Mouse (Mus musculus) MEL (cell line): ENCODE measurements at regions not wholly inside any gene's neighbourhood (a gene's known extent, or its start where the extent isn't known, plus 50 kb on each side); places are given as distances from the start of the nearest gene placed in this dataset.

Experiments used
- DNase-seq: peaks from one replicate; pipeline ENCODE4 v3.0.0; 2011; ENCODE audit warnings: low read depth, low spot score
- H3K27ac ChIP-seq: 2 replicates; pipeline ENCODE4 v1.5.1; 2012; ENCODE audit warnings: low read depth, mild to moderate bottlenecking, control low read depth, low read length, moderate library complexity; ENCODE audit not compliant: control insufficient read depth
- H3K27me3 ChIP-seq, 2 experiments: fragments of 150-350 bp in 1 of 2; sonication (generic) in 1 of 2; 2 replicates each; pipeline ENCODE4 v1.6.1; 2012; ENCODE audit warnings: low read length in 2 of 2, mild to moderate bottlenecking in 2 of 2, improper control_type of control experiment in 1 of 2, moderate library complexity in 1 of 2; ENCODE audit not compliant: insufficient read depth in 2 of 2, control insufficient read depth in 1 of 2
- H3K36me3 ChIP-seq, 2 experiments: 2 replicates each; pipeline ENCODE4 v1.6.1; 2012 to 2014; ENCODE audit warnings: low read length in 2 of 2, improper control_type of control experiment in 1 of 2, inconsistent platforms in 1 of 2, mild to moderate bottlenecking in 1 of 2; ENCODE audit not compliant: insufficient read depth in 2 of 2, control insufficient read depth in 1 of 2
- H3K4me1 ChIP-seq, 2 experiments: fragments of 150-350 bp in 1 of 2; sonication (generic) in 1 of 2; 2 replicates each; pipeline ENCODE4 v1.6.1; 2012; ENCODE audit warnings: low read length in 2 of 2, improper control_type of control experiment in 1 of 2, mild to moderate bottlenecking in 1 of 2; ENCODE audit not compliant: insufficient read depth in 2 of 2, control insufficient read depth in 1 of 2
- H3K4me3 ChIP-seq, 2 experiments: fragments of 150-350 bp in 1 of 2; sonication (generic) in 1 of 2; 2 replicates each; pipeline ENCODE4 v1.5.1; 2012; ENCODE audit warnings: low read depth in 2 of 2, low read length in 2 of 2, mild to moderate bottlenecking in 2 of 2, moderate library complexity in 2 of 2, control low read depth in 1 of 2, improper control_type of control experiment in 1 of 2; ENCODE audit not compliant: control insufficient read depth in 1 of 2, insufficient read depth in 1 of 2
- H3K79me2 ChIP-seq: 2 replicates; pipeline ENCODE4 v1.6.1; 2012; ENCODE audit warnings: mild to moderate bottlenecking, low read length, moderate library complexity; ENCODE audit not compliant: control insufficient read depth, poor library complexity, insufficient read depth
- H3K9ac ChIP-seq: 2 replicates; pipeline ENCODE4 v1.6.1; 2012; ENCODE audit warnings: low read depth, mild to moderate bottlenecking, control low read depth, low read length, moderate library complexity; ENCODE audit not compliant: control insufficient read depth, poor library complexity, severe bottlenecking
- H3K9me3 ChIP-seq: fragments of 150-350 bp; sonication (generic); replicated peaks from 2 replicates; pipeline ENCODE4 v1.6.1; 2012; ENCODE audit warnings: mild to moderate bottlenecking, low read length, improper control_type of control experiment, moderate library complexity; ENCODE audit not compliant: insufficient read depth
- BHLHE40 ChIP-seq: IDR thresholded peaks from 2 replicates; pipeline ENCODE4 v1.6.1; 2012; ENCODE audit warnings: low read depth, mild to moderate bottlenecking, inconsistent platforms, low read length, improper control_type of control experiment, borderline replicate concordance
- ETS1 ChIP-seq: IDR thresholded peaks from 2 replicates; pipeline ENCODE4 v1.6.1; 2012; ENCODE audit warnings: low read depth, mild to moderate bottlenecking, inconsistent platforms, low read length, improper control_type of control experiment, moderate library complexity
- HCFC1 ChIP-seq: IDR thresholded peaks from 2 replicates; pipeline ENCODE4 v1.6.1; 2012; ENCODE audit warnings: low read depth, mild to moderate bottlenecking, inconsistent platforms, low read length, improper control_type of control experiment, moderate library complexity
- JUND ChIP-seq: IDR thresholded peaks from 2 replicates; pipeline ENCODE4 v1.6.1; 2011; ENCODE audit warnings: low read depth, mild to moderate bottlenecking, improper control_type of control experiment, low read length
- KAT2A ChIP-seq: conservative IDR thresholded peaks from 2 replicates; pipeline ENCODE4 v1.6.1; 2012; ENCODE audit warnings: low read depth, low read length, improper control_type of control experiment, inconsistent platforms
- MAZ ChIP-seq: IDR thresholded peaks from 2 replicates; pipeline ENCODE4 v1.6.1; 2012; ENCODE audit warnings: low read depth, mild to moderate bottlenecking, inconsistent platforms, low read length, improper control_type of control experiment
- MEF2A ChIP-seq: IDR thresholded peaks from 2 replicates; pipeline ENCODE4 v1.6.1; 2014; ENCODE audit warnings: low read depth, mild to moderate bottlenecking, inconsistent platforms, low read length, improper control_type of control experiment; ENCODE audit not compliant: poor library complexity, insufficient replicate concordance, severe bottlenecking; ENCODE audit errors: extremely low read depth
- MYB ChIP-seq: IDR thresholded peaks from 2 replicates; pipeline ENCODE4 v1.6.1; 2011; ENCODE audit warnings: mild to moderate bottlenecking, low read depth, low read length, improper control_type of control experiment
- MYC ChIP-seq: IDR thresholded peaks from 2 replicates; pipeline ENCODE4 v1.6.1; 2011; ENCODE audit warnings: low read depth, mild to moderate bottlenecking, low read length, improper control_type of control experiment, moderate library complexity
- NELFE ChIP-seq: IDR thresholded peaks from 2 replicates; pipeline ENCODE4 v1.6.1; 2011; ENCODE audit warnings: low read depth, low read length, improper control_type of control experiment
- NRF1 ChIP-seq: IDR thresholded peaks from 2 replicates; pipeline ENCODE4 v1.6.1; 2014; ENCODE audit warnings: low read depth, mild to moderate bottlenecking, inconsistent platforms, low read length, improper control_type of control experiment, moderate library complexity; ENCODE audit not compliant: poor library complexity, insufficient read depth, severe bottlenecking
- POLR2A ChIP-seq, 2 experiments: IDR thresholded peaks; 2 replicates each; pipeline ENCODE4 v1.6.1; 2011 to 2012; ENCODE audit warnings: low read length in 2 of 2, mild to moderate bottlenecking in 2 of 2, control low read depth in 1 of 2, improper control_type of control experiment in 1 of 2, low read depth in 1 of 2, moderate library complexity in 1 of 2; ENCODE audit not compliant: control insufficient read depth in 1 of 2, insufficient read depth in 1 of 2, poor library complexity in 1 of 2
- POLR2AphosphoS5 ChIP-seq: IDR thresholded peaks from 2 replicates; pipeline ENCODE4 v1.6.1; 2012; ENCODE audit warnings: low read depth, borderline replicate concordance, mild to moderate bottlenecking, inconsistent platforms, low read length, moderate library complexity, mixed read lengths
- RAD21 ChIP-seq: IDR thresholded peaks from 2 replicates; pipeline ENCODE4 v1.6.1; 2011; ENCODE audit warnings: mild to moderate bottlenecking, low read depth, low read length, improper control_type of control experiment
- SIN3A ChIP-seq: IDR thresholded peaks from 2 replicates; pipeline ENCODE4 v1.6.1; 2012; ENCODE audit warnings: low read length, improper control_type of control experiment, inconsistent platforms
- TBP ChIP-seq: IDR thresholded peaks from 2 replicates; pipeline ENCODE4 v1.8.0; 2011; ENCODE audit warnings: low read depth, low read length, improper control_type of control experiment
- TCF12 ChIP-seq: IDR thresholded peaks from 2 replicates; pipeline ENCODE4 v1.6.1; 2014; ENCODE audit warnings: low read depth, mild to moderate bottlenecking, inconsistent platforms, low read length, improper control_type of control experiment, moderate library complexity
- UBTF ChIP-seq: IDR thresholded peaks from 2 replicates; pipeline ENCODE4 v1.6.1; 2012; ENCODE audit warnings: low read depth, mild to moderate bottlenecking, inconsistent platforms, low read length, improper control_type of control experiment, moderate library complexity, borderline replicate concordance; ENCODE audit not compliant: insufficient read depth
- USF2 ChIP-seq, 2 experiments: IDR thresholded peaks; 2 replicates each; pipeline ENCODE4 v1.6.1; 2011 to 2012; ENCODE audit warnings: improper control_type of control experiment in 2 of 2, low read length in 2 of 2, borderline replicate concordance in 1 of 2, inconsistent platforms in 1 of 2, low read depth in 1 of 2, mild to moderate bottlenecking in 1 of 2; ENCODE audit not compliant: insufficient read depth in 1 of 2
- ZKSCAN1 ChIP-seq: IDR thresholded peaks from 2 replicates; pipeline ENCODE4 v1.6.1; 2012; ENCODE audit warnings: low read depth, mild to moderate bottlenecking, inconsistent platforms, low read length, improper control_type of control experiment, moderate library complexity

DNA sequence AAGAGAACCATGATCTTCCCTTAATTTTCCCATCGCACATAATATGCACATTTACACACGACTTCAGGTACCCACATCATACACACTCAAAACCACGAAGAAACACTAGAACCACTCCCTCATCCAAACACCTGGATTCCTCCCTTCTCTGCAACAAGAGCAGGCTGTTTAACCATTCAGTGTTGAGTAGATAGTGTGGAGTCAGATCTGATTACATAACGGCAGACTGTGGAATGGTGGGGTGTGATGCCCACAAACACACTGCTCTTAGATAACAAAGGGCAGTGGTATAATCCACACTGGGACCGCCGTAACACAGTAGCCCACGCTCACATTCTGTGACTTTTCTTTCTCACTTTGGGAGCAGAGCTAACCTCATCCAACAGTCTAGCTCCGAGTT lies 51.5 kb upstream of the Armc2 start (continued):
- TF ChIP-seq HCFC1 (no peak; the same call in 1 of the 2 replicates), USF2 (IDR thresholded peaks at IDR 0.05; ENCODE audit: borderline replicate concordance in 1 of 2, insufficient read depth in 1 of 2, low read depth in 1 of 2, low read length in 2 of 2) (no peak), ZKSCAN1 (no peak), NRF1 (no peak), RAD21 (no peak), MYB (peak; percentile 88)

DNA sequence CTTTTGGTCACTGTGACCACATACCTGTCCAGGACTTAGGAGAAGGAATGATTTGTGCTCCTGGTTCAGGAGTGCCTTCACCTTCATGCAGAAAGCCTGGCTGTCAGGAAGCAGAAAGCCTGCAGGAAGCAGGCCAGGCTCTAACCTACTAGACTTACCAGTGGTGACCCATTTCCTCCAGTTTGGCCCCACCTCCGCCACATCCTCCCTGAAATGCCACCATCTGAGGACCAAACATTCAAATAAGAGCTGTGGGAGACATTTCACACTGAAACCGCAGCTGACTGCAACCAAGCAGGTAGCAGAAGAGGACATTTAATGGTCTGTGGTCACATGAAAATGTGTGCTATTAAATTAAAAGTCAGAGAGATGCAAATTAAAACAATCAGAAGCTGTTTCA lies 50.3 kb upstream of the Armc2 start:
- H3K27ac ChIP-seq, result no peak overlapping the region
- H3K79me2 ChIP-seq, result no peaks in the 10 kb centered on the region
- H3K9me3 ChIP-seq, result no peaks in the 10 kb centered on the region
- DNase-seq, result no peak
- H3K36me3 ChIP-seq, result peaks cover 0 to 39% of the 10 kb centered on the region in 2 experiments; a peak in 2 of 4 replicates
- peaks cover 36 to 48% of the 10 kb centered on the region in 2 experiments for H3K4me1 ChIP-seq
- H3K4me3 ChIP-seq, result no peak overlapping the region
- H3K9ac ChIP-seq, result no peak overlapping the region
- no peaks in the 10 kb centered on the region for H3K27me3 ChIP-seq
- no peak for TF ChIP-seq NELFE
- TF ChIP-seq NRF1, result no peak
- TF ChIP-seq ETS1, result no peak
- no peak for TF ChIP-seq USF2 (IDR thresholded peaks at IDR 0.05; ENCODE audit: borderline replicate concordance in 1 of 2, insufficient read depth in 1 of 2, low read depth in 1 of 2, low read length in 2 of 2)
- no peak for TF ChIP-seq MYC
- no peak for TF ChIP-seq SIN3A
- TF ChIP-seq JUND, result no peak
- TF ChIP-seq ZKSCAN1, result no peak
- TF ChIP-seq UBTF, result no peak
- TF ChIP-seq TBP, result no peak
- no peak for TF ChIP-seq POLR2A (IDR thresholded peaks at IDR 0.05; ENCODE audit: control insufficient read depth in 1 of 2, insufficient read depth in 1 of 2, low read depth in 1 of 2, low read length in 2 of 2, poor library complexity in 1 of 2)
- TF ChIP-seq KAT2A, result no peak
- TF ChIP-seq BHLHE40, result no peak
- TF ChIP-seq HCFC1, result no peak
- no peak for TF ChIP-seq TCF12
- TF ChIP-seq MEF2A, result no peak
- TF ChIP-seq POLR2AphosphoS5, result no peak
- TF ChIP-seq MYB, result no peak
- TF ChIP-seq MAZ, result no peak
